Mouse (Mus musculus) cortical plate, adult 2 months (tissue): ENCODE measurements around the gene Csrp1.

Experiments
- CTCF ChIP-seq: fragments of 200-500 bp; IDR thresholded peaks from 2 replicates; pipeline ENCODE4 v1.5.1; 2011; ENCODE audit warnings: mild to moderate bottlenecking, control low read depth, low read length; ENCODE audit not compliant: insufficient read depth; ENCODE audit errors: extremely low read depth
- POLR2A ChIP-seq: fragments of 200-500 bp; IDR thresholded peaks from 2 replicates; pipeline ENCODE4 v1.6.1; 2011; ENCODE audit warnings: mild to moderate bottlenecking, low read length, control low read depth; ENCODE audit not compliant: insufficient read depth; ENCODE audit errors: extremely low read depth

DNA sequence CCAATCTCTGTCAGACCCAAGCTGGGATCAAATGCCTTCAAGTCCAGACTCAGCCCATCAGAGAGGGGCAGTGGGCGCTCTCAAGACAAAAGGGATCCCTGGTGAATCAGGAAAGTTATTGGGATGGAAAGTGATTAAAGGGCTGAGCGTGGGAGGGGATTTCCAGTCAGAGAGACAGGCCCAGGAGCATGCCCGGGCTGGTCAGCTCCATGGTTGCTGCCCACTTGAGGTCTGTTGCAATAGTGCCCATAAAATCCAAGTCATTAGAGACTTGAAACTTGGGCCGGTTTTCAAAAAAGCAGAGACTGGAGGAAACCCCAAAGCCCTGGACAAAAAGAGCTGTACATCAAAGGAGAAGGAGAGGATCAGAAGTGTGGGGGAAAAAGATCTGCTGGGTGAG lies 39.8 kb downstream of the Csrp1 start:
- no peak for TF ChIP-seq CTCF
- TF ChIP-seq POLR2A: no peak
